Mouse (Mus musculus): ENCODE results near the gene Arl2bp. TPM values are rescaled to one million over a fixed set of nuclear protein-coding genes. Genes with fewer than 3 reads are reported as not detected.

The Arl2bp gene
- total RNA-seq, 2 experiments from 2014 or later, result 90.4 to 96.5 TPM

DNA sequence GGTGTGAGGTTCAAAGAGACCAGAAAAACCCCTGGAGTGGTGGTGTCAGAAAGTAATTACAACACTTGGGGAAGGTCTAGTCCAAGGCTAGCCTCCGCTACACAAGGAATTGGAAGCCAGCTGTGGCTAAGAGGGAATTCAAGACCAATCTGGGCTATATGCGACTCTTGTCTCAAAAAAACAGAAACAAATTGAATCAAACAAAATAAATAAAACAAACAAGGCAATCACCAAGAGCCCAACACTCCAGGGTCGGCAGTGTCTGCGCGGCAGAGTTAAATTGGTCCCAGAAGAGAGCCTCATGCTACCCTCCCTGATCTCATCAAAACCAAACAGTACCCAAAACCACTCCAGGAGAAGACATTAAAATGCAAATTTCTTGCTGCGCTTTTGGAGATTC lies 28.3 kb downstream of the Arl2bp start:
- intact Hi-C loops (cut with DNase I), result no loop called here

DNA sequence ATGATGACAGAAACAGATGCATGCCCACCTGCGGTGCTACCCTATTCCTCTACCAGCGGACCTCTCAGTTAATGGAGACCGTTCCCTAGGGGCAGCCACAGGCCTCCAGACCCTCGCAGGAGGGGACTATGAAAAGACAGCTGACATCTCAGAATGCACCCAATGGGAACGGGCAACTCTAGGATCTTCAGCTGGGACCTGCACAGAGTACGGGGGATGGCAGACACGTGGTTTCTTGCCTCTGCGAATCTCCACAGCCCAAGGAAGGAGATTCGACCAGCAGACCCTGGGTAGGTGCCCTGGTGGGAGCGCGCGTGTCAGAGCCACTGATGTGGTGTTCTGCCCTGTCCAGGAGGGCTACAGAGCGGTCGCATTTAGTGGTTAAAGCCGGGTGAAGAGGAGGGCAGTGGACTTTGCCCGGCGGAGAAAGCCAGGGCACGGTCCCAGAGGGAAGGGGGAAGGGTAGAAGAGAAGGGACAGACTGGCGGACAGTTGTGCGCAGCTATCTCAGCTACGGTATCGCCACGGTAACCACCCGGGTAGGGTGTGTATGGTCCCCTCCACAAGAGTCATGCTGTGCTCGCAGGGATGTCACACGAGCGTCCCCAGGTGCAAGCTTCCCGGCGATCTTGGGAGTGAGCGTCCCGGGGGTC lies 29.1 kb downstream of the Arl2bp start:
- no peak for DNase-seq
- intact Hi-C loops (cut with DNase I), result no loop called here

More for the DNA sequence above, 28.3 kb downstream of the Arl2bp start:
- DNase-seq, result no peak

DNA sequence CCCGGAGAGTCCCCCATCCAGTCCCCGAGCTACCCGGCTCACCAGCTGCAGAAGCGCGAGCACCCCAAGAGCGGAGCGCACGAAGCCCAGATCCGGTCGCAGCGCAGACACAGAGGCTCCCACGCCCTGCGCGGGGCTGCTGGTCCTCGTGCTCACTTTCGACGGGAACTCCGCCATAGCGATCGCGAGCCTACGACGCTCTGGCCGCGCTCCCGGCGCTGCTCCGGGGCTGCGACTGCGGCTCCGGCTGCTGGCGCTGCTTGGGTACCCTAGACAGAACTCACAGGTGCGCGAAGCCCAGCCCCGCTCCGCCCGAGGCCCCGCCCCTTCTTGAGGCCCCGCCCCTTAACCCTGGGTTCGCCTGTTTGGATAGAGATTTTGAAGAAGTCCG lies 29.6 kb downstream of the Arl2bp start, which contains the start of gene Pllp:
Gene Pllp, minus strand, starts transcription at position 285 of the 391 bp plus-strand sequence.
- DNase-seq, result no peak
- intact Hi-C loops (cut with DNase I), result no loop called here

DNA sequence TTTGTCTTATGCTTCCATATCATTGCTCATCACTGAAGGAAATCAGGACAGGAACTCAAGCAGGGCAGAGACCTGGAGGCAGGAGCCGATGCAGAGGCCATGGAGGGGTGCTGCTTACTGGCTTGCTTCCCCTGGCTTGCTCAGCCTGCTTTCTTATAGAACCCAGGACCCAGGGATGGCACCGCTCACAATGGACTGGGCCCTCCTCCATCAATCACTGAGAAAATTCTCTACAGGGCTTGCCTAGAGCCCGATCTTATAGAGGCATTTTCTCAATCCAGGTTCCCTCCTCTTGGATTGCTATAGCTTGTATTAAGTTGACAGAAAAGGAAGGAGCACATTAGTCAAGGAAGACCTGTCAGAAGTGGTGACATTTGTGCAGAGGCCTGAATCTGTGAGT lies 30.2 kb downstream of the Arl2bp start:
- intact Hi-C loops (cut with DNase I), result no loop called here
- DNase-seq, result no peak

GRCm38 (mm10) chr8:94697956-94698355 lies 31.6 kb downstream of the Arl2bp start:
- DNase-seq, result no peak
- intact Hi-C loops (cut with DNase I), result no loop called here

- no peak for DNase-seq
- intact Hi-C loops (cut with DNase I), result no loop called here
Observed at GRCm38 (mm10) chr8:94699366-94699765, 33.0 kb downstream of the Arl2bp start.

DNA sequence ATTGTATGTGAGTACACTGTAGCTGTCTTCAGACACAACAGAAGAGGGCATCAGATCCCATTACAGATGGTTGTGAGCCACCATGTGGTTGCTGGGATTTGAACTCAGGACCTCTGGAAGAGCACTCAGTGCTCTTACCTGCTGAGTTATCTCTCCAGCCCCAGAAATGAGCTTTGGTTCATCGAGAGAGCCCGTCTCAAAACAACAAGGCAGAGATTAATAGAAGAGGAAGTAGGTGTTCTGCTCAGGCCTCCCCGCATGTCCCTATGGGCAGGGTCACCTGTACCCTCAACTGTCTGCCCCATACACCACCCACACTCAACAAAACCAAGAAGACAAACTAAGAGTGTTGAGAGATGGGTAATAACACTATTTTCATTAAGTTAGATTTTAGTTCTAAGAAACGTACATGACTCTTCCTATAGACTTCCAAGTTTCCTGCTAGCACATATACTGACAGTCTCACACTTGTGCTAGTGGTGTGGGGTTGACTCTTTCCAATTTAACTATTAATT lies 34.1 kb downstream of the Arl2bp start:
- no peak for DNase-seq
- intact Hi-C loops (cut with DNase I), result no loop called here

DNA sequence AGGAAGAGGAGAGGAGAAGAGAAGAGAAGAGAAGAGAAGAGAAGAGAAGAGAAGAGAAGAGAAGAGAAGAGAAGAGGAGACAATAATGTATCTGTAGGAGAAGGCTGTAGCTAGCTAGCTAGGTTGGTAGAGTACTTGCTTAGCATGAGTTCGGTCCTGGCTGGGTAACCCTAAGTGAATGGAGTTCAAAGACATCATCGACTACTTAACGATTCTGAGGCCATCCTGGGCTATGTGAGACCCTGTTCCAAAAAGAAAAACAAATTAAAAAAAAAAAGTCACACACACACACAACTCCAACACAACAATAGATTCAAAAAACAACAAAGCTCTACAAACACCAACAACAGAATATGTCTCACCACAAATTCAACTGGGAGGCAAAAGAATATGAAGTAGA lies 35.8 kb downstream of the Arl2bp start:
- DNase-seq, result no peak
- intact Hi-C loops (cut with DNase I), result loop anchor here (2.0 kb wide), 3 partner anchors 35 to 173 kb away; partner anchors contain the start of gene Arl2bp

GRCm38 (mm10) chr8:94702844-94703813 lies 36.7 kb downstream of the Arl2bp start:
- DNase-seq, result peak; percentile 79 to 82
- intact Hi-C loops (cut with DNase I), result loop anchor here (1.0 to 2.0 kb wide), 4 partner anchors 36 to 211 kb away; partner anchors contain the start of gene Arl2bp

- intact Hi-C loops (cut with DNase I), result loop anchor here (1.0 to 2.0 kb wide), 6 partner anchors 37 to 212 kb away; partner anchors contain the start of gene Arl2bp
- peak; percentile 99 for DNase-seq
Observed at GRCm38 (mm10) chr8:94703972-94704668, 37.7 kb downstream of the Arl2bp start.

GRCm38 (mm10) chr8:94704669-94704984 lies 38.2 kb downstream of the Arl2bp start:
- intact Hi-C loops (cut with DNase I), result loop anchor here (1.0 to 2.0 kb wide), 2 partner anchors 108 to 204 kb away; no protein-coding TSS in a partner anchor
- no peak for DNase-seq

DNA sequence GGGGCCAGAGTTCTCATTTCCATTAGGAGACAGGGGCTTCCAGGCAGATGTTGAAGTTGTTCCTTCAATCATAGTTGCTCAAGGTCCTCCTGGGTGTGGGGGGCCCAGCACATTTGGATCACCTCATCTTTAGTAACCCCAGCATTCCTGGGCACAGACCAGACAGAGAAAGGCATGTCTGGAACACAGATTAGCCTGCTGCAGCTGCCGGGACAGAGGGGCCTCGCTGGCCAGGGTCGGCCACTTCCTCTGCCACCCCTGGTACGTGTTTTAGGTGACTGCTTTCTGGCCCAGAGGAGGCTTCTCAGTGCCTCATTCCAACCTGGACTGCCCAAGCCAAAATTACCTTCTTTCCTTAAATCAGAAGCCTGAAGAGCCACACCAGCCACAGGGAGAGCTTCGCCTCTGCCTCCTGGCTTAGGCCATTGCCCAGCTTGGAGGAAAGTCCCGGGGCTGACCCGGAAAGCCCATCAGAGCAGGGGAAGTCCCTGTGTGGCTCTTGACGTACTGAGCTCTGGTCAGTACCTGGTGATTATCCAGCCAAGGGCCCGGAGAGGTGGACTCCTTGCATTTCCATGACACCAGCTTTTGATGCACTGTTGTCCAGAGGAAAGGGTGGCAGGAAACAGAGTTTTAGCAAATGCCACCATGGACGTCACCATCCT lies 39.3 kb downstream of the Arl2bp start:
- intact Hi-C loops (cut with DNase I), result loop anchor here (2.0 kb wide), 1 partner anchor 203 kb away; no protein-coding TSS in a partner anchor

DNA sequence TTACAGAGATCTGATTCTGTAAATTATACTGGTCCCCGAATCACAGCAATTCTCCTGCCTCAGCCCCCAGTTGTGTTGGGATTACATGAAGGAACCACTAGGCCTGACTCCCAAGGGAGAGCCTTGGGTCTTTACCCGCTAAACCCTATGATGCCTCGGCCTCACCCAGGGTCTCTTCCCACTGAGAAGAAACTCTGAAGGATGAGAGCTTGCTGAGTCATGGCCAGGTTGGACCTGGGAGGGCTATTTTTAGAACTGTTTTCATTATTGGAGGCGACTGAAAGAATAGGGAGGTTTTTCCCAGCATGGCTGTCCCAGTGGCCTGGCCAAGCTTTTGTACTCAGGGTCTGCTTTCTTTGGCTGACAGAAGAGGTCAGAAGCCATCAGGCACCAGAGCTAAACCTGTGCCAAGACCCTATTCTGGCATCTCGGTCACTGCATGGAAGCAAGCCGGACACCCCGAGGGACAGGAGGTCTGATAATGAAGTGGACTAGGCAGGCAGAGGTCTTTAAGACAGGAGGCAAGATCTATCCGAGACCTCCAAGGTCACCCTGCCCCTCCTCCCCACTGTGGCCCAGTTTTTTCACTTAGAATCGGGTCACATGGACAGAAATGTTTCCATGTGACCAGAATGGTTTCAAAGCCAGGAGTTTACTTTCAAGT lies 40.5 kb downstream of the Arl2bp start:
- peak; percentile 27 to 37 for DNase-seq
- intact Hi-C loops (cut with DNase I), result no loop called here

More for the DNA sequence above, 39.3 kb downstream of the Arl2bp start:
- no peak for DNase-seq

DNA sequence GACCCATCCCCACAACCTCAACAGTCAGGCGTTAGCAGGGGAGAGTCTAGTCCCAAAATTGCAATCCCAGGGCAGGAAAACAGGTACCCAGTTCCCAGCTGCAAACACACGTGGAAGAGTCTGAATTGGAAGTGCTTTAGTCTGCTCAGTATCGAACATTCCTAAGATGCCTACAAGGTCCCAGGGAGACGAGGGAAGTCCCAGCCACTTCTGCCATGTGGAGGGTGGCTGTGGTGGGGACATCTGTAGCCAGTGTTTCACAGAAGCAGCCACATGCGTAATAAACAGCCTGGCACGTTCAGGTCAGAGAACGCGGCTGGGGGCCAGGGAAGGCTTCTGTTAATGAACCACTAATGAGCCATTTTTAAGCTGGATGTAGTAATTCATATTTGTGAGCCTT lies 43.9 kb downstream of the Arl2bp start:
- intact Hi-C loops (cut with DNase I), result no loop called here
- DNase-seq, result no peak

- peak; percentile 63 to 64 for DNase-seq
- intact Hi-C loops (cut with DNase I), result no loop called here
Observed at GRCm38 (mm10) chr8:94711160-94711718, 44.8 kb downstream of the Arl2bp start.

GRCm38 (mm10) chr8:94714556-94714955 lies 48.2 kb downstream of the Arl2bp start:
- intact Hi-C loops (cut with DNase I), result no loop called here
- no peak for DNase-seq

GRCm38 (mm10) chr8:94715871-94716270 lies 49.5 kb downstream of the Arl2bp start:
- intact Hi-C loops (cut with DNase I), result no loop called here
- peak in 1 of 2 experiments; percentile 18 for DNase-seq

- intact Hi-C loops (cut with DNase I), result no loop called here
- no peak for DNase-seq
Observed at GRCm38 (mm10) chr8:94716841-94717240, 50.4 kb downstream of the Arl2bp start.
